Mouse (Mus musculus): ENCODE data around the gene March6.

Gene March6

GRCm38 (mm10) chr15:31452336-31453097 is 78.3 kb downstream of the March6 start:
- no peak for DNase-seq

GRCm38 (mm10) chr15:31449772-31450171 is 81.1 kb downstream of the March6 start:
- no peak for DNase-seq

GRCm38 (mm10) chr15:31447121-31447520 is 83.7 kb downstream of the March6 start:
- peak; percentile 44 to 47 for DNase-seq

GRCm38 (mm10) chr15:31442698-31443097 is 88.2 kb downstream of the March6 start:
- no peak for DNase-seq

GRCm38 (mm10) chr15:31441996-31442395 is 88.9 kb downstream of the March6 start:
- DNase-seq = no peak

GRCm38 (mm10) chr15:31436811-31437210 is 94.0 kb downstream of the March6 start:
- no peak for DNase-seq

- no peak for DNase-seq
Measured at GRCm38 (mm10) chr15:31436083-31436482, 94.8 kb downstream of the March6 start.

GRCm38 (mm10) chr15:31433768-31434167 is 97.1 kb downstream of the March6 start:
- DNase-seq = no peak

GRCm38 (mm10) chr15:31431847-31432246 is 99.0 kb downstream of the March6 start:
- no peak for DNase-seq

GRCm38 (mm10) chr15:31430014-31430413 is 100.8 kb downstream of the March6 start:
- no peak for DNase-seq

GRCm38 (mm10) chr15:31429429-31429828 is 101.4 kb downstream of the March6 start:
- DNase-seq = no peak

- no peak for DNase-seq
Measured at GRCm38 (mm10) chr15:31428571-31428970, 102.3 kb downstream of the March6 start.

GRCm38 (mm10) chr15:31427390-31427789 is 103.5 kb downstream of the March6 start:
- no peak for DNase-seq

GRCm38 (mm10) chr15:31426066-31426706 is 104.7 kb downstream of the March6 start:
- DNase-seq = no peak

GRCm38 (mm10) chr15:31422649-31423369 is 108.0 kb downstream of the March6 start:
- no peak for DNase-seq

GRCm38 (mm10) chr15:31419037-31419436 is 111.8 kb downstream of the March6 start:
- peak; percentile 49 to 58 for DNase-seq

- DNase-seq = peak in 1 of 2 experiments; percentile 14
Measured at GRCm38 (mm10) chr15:31418686-31419024, 112.2 kb downstream of the March6 start.

GRCm38 (mm10) chr15:31417796-31418685 is 112.8 kb downstream of the March6 start:
- peak; percentile 72 to 80 for DNase-seq

GRCm38 (mm10) chr15:31417409-31417795 is 113.5 kb downstream of the March6 start:
- peak; percentile 18 to 24 for DNase-seq

- DNase-seq = no peak
Measured at GRCm38 (mm10) chr15:31415181-31415580, 115.7 kb downstream of the March6 start.

- DNase-seq = no peak
Measured at GRCm38 (mm10) chr15:31414179-31414898, 116.5 kb downstream of the March6 start.

- no peak for DNase-seq
Measured at GRCm38 (mm10) chr15:31413662-31414061, 117.2 kb downstream of the March6 start.
